Mouse (Mus musculus) heart, embryonic 15.5 days (tissue): ENCODE data around the gene Dhh. TPM values are rescaled to one million over a fixed set of nuclear protein-coding genes. Genes with fewer than 3 reads are reported as not detected.

Experiments used
- ATAC-seq: fragments of 200-750 bp; cut with Nextera tagmentation; replicated peaks from 2 replicates; pipeline ENCODE4 v1.8.0; 2017; ENCODE audit warnings: low read depth, moderate TSS enrichment; ENCODE audit not compliant: insufficient number of reproducible peaks, insufficient read depth, low FRiP score
- H3K27ac ChIP-seq: fragments of 300-500 bp; sonication (generic); 2 replicates; pipeline ENCODE4 v1.5.1; 2015; ENCODE audit warnings: mild to moderate bottlenecking, inconsistent platforms
- H3K27me3 ChIP-seq: fragments of 300-500 bp; sonication (generic); 2 replicates; pipeline ENCODE4 v1.6.1; 2015; ENCODE audit warnings: inconsistent platforms
- H3K36me3 ChIP-seq: fragments of 300-500 bp; sonication (generic); 2 replicates; pipeline ENCODE4 v1.6.1; 2015; ENCODE audit warnings: mild to moderate bottlenecking, inconsistent platforms
- H3K4me1 ChIP-seq: fragments of 300-500 bp; sonication (generic); replicated peaks from 2 replicates; pipeline ENCODE4 v1.6.1; 2015; ENCODE audit warnings: inconsistent platforms
- H3K4me2 ChIP-seq: fragments of 300-500 bp; sonication (generic); 2 replicates; pipeline ENCODE4 v1.6.1; 2015; ENCODE audit warnings: inconsistent platforms, mild to moderate bottlenecking, moderate library complexity
- H3K4me3 ChIP-seq: fragments of 300-500 bp; sonication (generic); 2 replicates; pipeline ENCODE4 v1.5.1; 2015; ENCODE audit warnings: mild to moderate bottlenecking, inconsistent platforms
- H3K9ac ChIP-seq: fragments of 300-500 bp; sonication (generic); 2 replicates; pipeline ENCODE4 v1.6.1; 2015; ENCODE audit warnings: mild to moderate bottlenecking, inconsistent platforms
- H3K9me3 ChIP-seq: fragments of 300-500 bp; sonication (generic); replicated peaks from 2 replicates; pipeline ENCODE4 v1.6.1; 2016; ENCODE audit warnings: inconsistent platforms
- WGBS: fragments of 180-500 bp; shearing (Covaris S2); methylation state at CpG from one replicate; pipeline ENCODE4 v1.1.7; 2015; ENCODE audit warnings: mixed read lengths; 5-methylcytosine and 5-hydroxymethylcytosine counted together
- polyA plus RNA-seq: library from polyadenylated mRNA; unstranded; fragments of >200 nt; fragmentation: Nextera tagmentation; extraction: Ambion mirVana; gene quantifications from 2 replicates; pipeline ENCODE4 v1.2.1, GENCODE M21; 2015

Dhh gene
- polyA plus RNA-seq, 1 experiment from 2014 or later: 2.1 TPM

DNA sequence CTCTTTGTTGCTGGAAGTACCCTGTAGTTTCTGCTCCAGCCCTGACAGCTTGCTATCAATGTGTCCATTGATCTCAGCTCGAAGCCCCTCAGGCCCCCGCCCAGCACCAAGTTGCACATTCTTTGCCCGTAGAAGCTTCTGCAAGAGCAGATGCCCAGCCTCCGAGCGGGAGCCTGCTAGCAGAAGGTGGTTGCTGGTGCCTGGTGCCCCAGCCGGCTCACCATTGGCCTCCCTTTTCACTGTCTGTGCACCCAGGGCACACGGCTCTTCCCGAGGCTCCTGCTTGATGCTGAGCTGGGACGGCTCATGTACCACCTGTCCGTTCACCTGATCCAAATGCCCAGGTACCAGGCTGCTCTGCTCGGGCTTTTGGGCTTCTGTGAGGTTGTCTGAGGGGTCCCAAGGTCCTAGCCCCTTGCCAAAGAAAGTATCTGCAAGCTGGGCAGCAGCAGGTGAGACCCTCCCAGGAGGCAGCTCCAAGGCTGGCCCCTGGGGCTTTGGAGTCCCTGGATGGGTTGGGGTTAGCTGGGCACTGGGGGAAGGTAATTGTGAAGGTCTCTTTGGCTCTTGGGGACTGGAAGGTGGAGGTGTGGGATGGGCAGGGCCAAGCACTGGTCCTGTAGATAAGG is 54.6 kb downstream of the Dhh start:
- 96% methylated on average over 11 of the region's 11 CpGs for WGBS
- no peak overlapping the region for H3K9ac ChIP-seq
- H3K36me3 ChIP-seq: peaks cover 99% of the 10 kb centered on the region
- H3K27ac ChIP-seq: no peak overlapping the region
- H3K4me3 ChIP-seq: no peak overlapping the region
- no peaks in the 10 kb centered on the region for H3K9me3 ChIP-seq
- H3K4me2 ChIP-seq: no peak overlapping the region
- H3K27me3 ChIP-seq: no peaks in the 10 kb centered on the region
- H3K4me1 ChIP-seq: no peaks in the 10 kb centered on the region
- no peak for ATAC-seq

Other genes with a start within 250 kb of the Dhh start
- gene Ddx23, start 235.6 kb downstream of the Dhh start, polyA plus RNA-seq: 16.1 and 17.8 TPM in 2 replicates
- 1.1 and 1.2 TPM in 2 replicates for gene Rnd1, start 221.1 kb downstream of the Dhh start, polyA plus RNA-seq
- gene Ccdc65, start 190.3 kb downstream of the Dhh start, polyA plus RNA-seq: 0.87 and 1.0 TPM in 2 replicates
- 20.9 and 26.6 TPM in 2 replicates for gene Fkbp11, start 170.3 kb downstream of the Dhh start, polyA plus RNA-seq
- gene Arf3, start 135.3 kb downstream of the Dhh start, polyA plus RNA-seq: 29.5 and 41.5 TPM in 2 replicates
- 0.46 TPM in 1 of 2 replicates, not detected in the other for gene Wnt10b, start 120.4 kb downstream of the Dhh start, polyA plus RNA-seq
- not detected in 2 replicates for gene Wnt1, start 108.7 kb downstream of the Dhh start, polyA plus RNA-seq
- 0.32 and 0.66 TPM in 2 replicates for gene Ddn, start 89.0 kb downstream of the Dhh start, polyA plus RNA-seq
- gene Prkag1, start 67.0 kb downstream of the Dhh start, polyA plus RNA-seq: 93.5 and 100 TPM in 2 replicates
- 7.6 and 9.3 TPM in 2 replicates for gene Kmt2d, start 27.3 kb downstream of the Dhh start, polyA plus RNA-seq
- 5.9 and 6.7 TPM in 2 replicates for gene Rhebl1, start 4.0 kb downstream of the Dhh start, polyA plus RNA-seq
- gene Lmbr1l, start 19.7 kb upstream of the Dhh start, polyA plus RNA-seq: 10.7 and 13.7 TPM in 2 replicates
- gene Tuba1b, start 36.0 kb upstream of the Dhh start, polyA plus RNA-seq: 1,310 and 1,493 TPM in 2 replicates
- not detected in 2 replicates for gene Gm49450, start 55.0 kb upstream of the Dhh start, polyA plus RNA-seq
- 719 and 906 TPM in 2 replicates for gene Tuba1a, start 55.2 kb upstream of the Dhh start, polyA plus RNA-seq
- 117 and 139 TPM in 2 replicates for gene Tuba1c, start 131.4 kb upstream of the Dhh start, polyA plus RNA-seq
- 1.1 and 12.9 TPM in 2 replicates for gene Prph, start 156.6 kb upstream of the Dhh start, polyA plus RNA-seq
- 26.8 and 27.9 TPM in 2 replicates for gene Troap, start 176.0 kb upstream of the Dhh start, polyA plus RNA-seq
- 0.15 and 0.26 TPM in 2 replicates for gene C1ql4, start 189.3 kb upstream of the Dhh start, polyA plus RNA-seq
- 0.55 and 1.0 TPM in 2 replicates for gene Dnajc22, start 194.6 kb upstream of the Dhh start, polyA plus RNA-seq
- gene Spats2, start 227.4 kb upstream of the Dhh start, polyA plus RNA-seq: 27.3 and 28.7 TPM in 2 replicates